Mouse (Mus musculus): ENCODE measurements at regions not wholly inside any gene's neighbourhood (a gene's known extent, or its start where the extent isn't known, plus 50 kb on each side); places are given as distances from the start of the nearest gene placed in this dataset.

GRCm38 (mm10) chr12:29222099-29222498 lies 306.1 kb upstream of the Myt1l start:
- no peak for DNase-seq

DNA sequence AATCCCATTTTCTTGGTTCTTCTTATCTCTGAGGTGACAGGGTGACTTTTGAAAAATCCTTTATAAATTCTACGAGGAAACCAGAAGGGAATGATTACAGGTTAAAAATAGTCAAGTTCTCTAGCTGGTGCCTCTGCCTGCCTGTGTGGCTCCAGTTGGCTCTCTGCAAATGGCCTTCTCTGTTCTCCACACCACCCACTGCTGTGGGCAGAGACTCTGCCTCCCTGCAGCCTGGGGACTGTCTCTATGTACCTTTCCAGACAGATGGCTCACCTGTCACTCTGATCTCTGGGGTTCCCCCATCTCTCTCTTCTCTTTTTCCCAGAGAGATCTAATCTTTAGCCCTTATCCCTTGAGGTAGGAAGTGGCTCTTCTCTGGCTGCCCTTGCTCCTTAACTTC lies 302.2 kb upstream of the Myt1l start:
- no peak for DNase-seq

- no peak for DNase-seq
Observed at GRCm38 (mm10) chr12:29232492-29233447, 295.4 kb upstream of the Myt1l start.

GRCm38 (mm10) chr12:29236496-29236895 lies 291.7 kb upstream of the Myt1l start:
- DNase-seq = no peak

- no peak for DNase-seq
Observed at GRCm38 (mm10) chr12:29237516-29237915, 290.7 kb upstream of the Myt1l start.

DNA sequence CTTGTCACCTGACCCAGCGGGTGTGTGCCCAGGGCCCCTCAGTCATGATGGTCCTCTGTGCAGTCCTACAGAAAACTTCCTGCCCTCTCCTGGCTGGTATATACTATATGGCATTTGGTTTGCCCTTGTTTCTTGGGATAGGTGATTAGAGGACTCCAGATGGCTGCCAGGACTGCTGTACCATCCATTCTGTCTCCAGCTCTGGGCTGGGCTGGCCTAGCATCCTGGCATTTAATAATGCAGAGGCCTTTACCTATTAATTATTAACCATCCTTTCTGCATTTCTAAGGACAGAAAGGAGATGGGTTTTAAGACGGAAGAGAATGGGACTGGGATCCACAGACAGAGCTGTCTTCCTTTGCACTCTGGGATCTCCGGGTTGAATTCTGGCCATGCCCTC lies 288.7 kb upstream of the Myt1l start:
- DNase-seq = no peak

DNA sequence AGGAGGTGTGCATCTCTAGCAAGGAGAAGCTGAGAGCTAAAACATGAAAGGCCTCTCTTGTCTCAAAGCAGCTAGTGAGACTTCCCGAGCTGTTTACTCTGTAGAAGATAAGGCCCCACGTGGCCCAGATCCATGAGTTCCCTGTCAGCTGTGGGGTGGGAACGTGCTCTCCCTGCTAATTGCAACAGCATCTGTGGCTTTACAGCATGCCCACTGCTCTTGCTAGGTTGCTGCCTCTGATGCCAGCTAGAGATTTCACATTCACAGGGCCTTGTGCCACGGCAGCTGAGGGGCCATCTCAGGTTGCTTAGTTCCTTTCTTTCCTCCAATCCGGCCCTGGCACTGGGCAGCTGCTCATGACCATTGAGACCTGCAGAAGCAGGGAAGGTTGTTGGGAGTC lies 288.2 kb upstream of the Myt1l start:
- DNase-seq = no peak

DNA sequence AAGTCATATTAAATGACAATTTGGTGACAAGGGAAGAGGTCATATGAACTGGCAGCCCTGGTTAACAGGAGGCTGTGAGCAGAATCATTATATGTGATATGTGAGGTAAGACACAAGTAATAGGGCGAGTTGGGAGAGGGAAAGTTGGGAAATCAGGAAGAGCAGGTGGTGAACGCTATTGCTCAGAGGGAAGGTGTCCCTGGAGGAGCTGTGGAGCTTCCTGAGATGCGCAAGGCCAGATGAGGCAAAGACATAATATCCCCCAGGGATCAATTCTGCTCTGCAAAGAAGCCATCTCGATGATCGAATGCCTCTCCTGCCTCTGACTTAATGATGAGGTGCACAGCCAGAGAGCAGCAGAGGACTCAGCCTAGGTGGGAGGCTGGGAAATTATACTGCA lies 285.1 kb upstream of the Myt1l start:
- no peak for DNase-seq

- no peak for DNase-seq
Observed at GRCm38 (mm10) chr12:29246041-29246440, 282.1 kb upstream of the Myt1l start.

- DNase-seq = no peak
Observed at GRCm38 (mm10) chr12:29247356-29247755, 280.8 kb upstream of the Myt1l start.

GRCm38 (mm10) chr12:29248459-29248858 lies 279.7 kb upstream of the Myt1l start:
- DNase-seq = no peak

DNA sequence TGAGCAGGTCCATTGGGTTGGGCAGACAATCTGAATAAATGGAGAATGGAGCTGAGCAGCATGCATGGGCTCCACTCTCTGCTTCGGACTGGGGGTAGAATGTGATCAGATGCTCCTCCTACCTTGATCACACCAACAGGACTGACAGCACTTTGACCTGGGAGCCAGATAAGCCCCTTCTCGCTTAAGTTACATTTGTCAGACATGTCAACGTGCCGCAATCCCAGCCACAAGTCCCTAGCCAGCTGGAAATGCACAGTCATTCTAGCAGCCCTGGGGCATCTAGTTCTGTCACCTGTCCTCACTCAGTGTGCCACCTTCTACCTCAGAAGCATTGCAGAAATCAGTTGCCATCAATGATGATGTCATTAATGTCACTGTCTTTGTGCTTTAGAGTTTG lies 272.1 kb upstream of the Myt1l start:
- no peak for DNase-seq

DNA sequence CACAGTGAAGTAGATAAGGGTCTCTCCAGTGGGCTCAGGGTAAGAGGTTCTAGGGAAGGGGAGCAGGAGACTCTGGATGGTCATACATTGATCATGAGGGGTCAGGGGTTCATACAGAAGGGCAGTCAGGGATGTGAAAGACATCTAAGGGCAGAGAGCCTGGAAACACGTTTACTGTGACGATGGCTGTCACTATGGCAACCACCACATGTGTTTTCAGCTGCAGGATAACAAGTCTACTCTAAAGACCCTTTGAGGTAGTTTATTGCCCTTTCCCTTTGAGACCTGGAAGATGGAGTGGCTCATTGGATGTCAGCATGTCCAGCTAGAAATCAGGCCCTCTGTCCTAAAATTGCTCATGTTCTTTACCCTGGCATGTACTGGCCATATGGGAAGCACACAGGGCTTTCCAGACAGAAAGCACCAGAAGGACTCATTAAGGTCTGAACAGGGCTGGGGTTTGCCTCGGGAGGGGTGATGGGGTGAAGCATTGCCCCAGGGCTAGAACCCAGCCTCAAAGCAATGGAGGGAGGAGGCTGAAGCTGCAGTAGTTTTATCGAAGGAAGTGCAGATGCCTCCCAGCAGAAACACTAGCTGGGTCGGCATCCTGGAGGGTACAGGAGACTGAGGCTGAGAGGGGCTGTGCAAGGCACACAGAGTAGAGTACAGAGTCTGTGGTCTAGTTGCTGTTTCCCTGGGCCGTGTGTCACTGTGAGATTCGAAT lies 271.0 kb upstream of the Myt1l start:
- DNase-seq = no peak

DNA sequence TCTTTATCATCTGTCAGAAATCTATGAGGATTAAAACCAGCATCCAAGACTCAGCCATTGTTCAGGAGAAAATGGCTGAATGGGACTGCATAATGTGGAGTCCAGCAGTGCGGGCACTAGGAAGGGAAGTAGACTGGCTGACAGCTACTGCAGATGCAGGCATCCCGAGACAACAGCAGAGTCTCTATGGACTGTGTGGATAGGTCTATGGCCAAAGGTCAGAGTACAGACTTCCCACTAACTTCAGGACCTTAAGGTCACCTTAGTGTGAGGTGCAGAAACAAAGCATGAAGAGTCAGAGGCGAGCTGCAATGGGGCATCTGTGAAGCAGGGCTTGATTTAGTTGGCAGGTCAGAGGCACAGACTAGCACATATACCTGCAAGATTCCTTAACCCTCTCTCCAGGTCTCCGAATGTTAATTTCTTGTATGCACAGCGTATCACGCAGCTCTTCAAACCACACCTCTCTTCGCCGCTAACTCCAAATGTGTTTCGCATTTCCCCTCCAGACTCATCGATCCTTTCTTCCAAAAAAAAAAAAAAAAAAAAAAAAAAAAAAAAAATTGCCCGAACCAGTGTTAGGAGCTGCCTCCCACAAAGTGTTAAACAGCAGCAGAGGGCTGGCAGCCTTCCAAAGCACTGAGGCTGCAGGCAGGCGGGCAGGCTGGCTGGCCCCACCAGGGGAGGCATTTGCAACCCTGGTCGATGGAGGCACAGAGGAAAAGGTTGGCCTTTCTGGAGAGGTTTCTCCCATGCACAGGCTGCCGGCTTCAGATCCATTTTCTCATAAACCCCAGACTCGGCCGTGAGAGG lies 270.2 kb upstream of the Myt1l start:
- peak; percentile 79 to 82 for DNase-seq

DNA sequence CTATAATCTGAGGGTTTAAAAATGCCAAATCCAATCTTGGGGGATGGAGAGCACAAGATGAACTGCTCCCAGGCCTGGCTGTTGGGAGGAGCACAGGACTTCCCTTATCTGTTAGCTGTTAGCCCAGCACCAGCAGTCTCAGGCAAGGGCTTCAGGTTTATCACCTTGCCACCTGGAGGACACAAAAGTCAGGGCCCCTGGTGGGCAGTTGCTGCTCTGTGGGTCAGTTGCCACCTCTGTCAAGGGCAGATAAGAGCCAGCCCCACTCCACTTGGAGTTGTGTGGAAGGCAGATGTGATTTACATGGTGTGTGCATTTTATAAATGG lies 269.7 kb upstream of the Myt1l start:
- DNase-seq = no peak

GRCm38 (mm10) chr12:29258966-29259365 lies 269.2 kb upstream of the Myt1l start:
- no peak for DNase-seq

DNA sequence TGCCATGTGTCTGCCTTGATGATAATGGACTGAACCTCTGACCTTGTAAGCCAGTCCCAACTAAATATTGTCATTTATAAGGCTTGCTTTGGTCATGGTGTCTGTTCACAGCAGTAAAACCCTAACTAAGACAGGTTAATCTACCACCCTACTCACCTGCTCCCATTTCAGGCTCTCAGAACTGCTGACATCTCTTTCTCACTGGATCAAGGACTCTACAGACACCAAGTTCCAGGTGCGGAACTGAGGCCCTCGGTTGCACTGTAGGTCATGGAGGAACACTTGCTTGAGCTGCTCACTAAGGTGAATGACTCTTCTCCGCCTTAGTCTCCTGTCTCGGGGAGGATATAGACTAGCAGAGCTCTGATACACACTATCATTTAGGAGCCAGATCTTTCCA lies 254.0 kb upstream of the Myt1l start:
- DNase-seq = no peak

DNA sequence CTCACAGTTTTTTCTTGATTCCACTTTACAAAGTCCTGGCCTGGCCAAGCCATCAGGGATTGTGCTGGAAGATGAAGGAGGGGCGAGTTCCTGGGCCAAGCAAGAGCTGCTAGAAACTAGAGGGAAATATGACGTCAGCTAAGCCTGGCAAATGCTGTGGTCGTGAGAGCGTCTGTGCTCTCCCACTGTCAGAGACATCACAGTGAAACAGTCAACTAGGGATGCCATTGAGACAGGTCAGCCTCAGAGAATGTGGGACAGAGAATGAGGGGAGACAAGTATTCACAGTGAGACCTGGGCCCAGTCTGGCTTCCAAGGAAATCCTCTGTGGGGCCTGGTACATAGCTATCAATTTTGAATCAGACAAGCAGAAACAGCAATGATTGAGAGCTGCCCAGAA lies 252.5 kb upstream of the Myt1l start:
- DNase-seq = no peak

DNA sequence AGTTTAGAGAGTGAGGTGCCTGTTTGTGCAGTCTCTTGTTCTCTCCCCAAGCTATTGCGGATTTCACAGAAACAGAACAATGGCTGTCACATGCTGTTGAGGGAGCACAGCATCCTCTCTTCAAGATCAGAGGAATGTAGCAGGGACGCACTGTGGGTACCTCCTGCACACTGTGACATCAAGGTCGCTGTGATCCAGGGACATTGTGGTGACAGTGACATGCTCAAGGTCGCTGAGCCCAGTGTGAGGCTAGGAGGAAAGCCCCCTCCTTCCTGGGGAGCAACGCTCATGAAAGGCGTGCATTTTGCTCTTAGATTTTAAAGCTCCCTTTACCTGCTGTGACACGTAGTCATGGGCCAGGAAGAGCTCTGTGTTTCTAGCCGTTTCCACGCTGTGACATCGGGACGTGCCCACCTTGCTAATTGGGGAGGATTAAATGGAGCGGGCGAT lies 248.5 kb upstream of the Myt1l start:
- DNase-seq = no peak

DNA sequence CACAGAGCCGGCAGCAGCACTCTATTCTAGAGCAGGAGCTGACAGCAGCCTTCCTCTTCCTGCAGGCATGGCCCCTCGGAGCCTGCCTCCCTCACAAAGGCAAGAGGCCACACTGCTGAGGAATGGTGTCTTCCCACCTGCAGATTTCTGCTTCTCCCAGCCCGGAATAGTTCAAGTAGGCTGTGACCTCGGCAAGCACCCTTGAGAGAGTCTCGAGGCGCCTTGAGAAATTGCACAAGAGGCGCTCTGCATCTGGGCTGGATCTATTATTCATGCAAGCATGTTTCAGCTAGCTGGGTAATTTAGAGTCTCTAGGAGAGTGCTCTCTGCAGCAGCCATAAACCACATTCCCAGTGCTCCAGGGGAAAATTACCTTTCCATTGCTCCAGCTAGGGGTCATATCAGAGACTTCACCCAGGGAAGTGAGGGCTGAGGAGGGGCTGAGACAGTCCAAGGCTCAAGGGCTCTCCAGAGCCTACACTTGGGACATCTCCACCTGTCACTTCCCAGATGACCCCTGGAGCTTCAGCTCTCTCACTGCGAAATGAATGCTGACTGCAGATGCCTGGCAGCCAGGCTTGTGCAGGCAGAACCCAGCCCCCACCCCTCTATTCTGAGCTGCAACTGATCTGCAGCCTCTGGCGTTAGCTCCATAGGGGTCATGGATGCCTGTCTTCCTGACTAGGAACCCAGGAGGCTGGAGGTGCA lies 247.9 kb upstream of the Myt1l start:
- no peak for DNase-seq

- DNase-seq = no peak
Observed at GRCm38 (mm10) chr12:29280861-29281630, 247.1 kb upstream of the Myt1l start.

DNA sequence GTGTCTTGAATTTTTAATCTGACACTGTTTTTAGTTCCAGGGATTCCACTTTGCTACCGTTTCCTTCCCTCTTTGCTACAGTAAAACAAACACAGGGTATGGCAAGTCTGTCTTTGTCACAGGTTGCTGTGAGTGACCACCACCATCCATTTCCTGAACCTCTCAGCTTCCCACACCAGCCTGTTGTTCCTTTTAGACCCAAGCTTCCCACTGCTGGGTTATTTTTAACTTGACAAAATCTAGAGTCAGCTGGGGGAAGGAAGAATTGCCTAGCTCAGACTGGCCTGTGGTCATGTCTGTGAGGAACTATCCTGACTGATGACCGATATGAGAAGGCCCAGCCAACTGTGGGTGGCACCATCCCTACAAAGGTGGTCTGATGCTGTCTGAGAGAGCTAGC lies 239.4 kb upstream of the Myt1l start:
- DNase-seq = no peak
